Mouse (Mus musculus) heart, embryonic 14.5 days (tissue): ENCODE measurements at regions not wholly inside any gene's neighbourhood (a gene's known extent, or its start where the extent isn't known, plus 50 kb on each side); places are given as distances from the start of the nearest gene placed in this dataset.

Experiments
- ATAC-seq: fragments of 200-750 bp; cut with Nextera tagmentation; 2 replicates; pipeline ENCODE4 v1.8.0; 2017; ENCODE audit warnings: low read depth, moderate TSS enrichment; ENCODE audit not compliant: insufficient number of reproducible peaks, insufficient read depth, low FRiP score
- H3K27ac ChIP-seq, 2 experiments: fragments of 200-500 bp in 1 of 2; fragments of 300-500 bp in 1 of 2; sonication (generic) in 1 of 2; replicated peaks in 1 of 2; 2 replicates each; pipeline ENCODE4 v1.5.1; 2012 to 2014; ENCODE audit warnings: low read depth in 2 of 2, low read length in 2 of 2, control low read depth in 1 of 2, mild to moderate bottlenecking in 1 of 2, mixed read lengths in 1 of 2; ENCODE audit not compliant: control insufficient read depth in 1 of 2, insufficient read depth in 1 of 2
- H3K27me3 ChIP-seq: fragments of 300-500 bp; sonication (generic); 2 replicates; pipeline ENCODE4 v1.6.1; 2014; ENCODE audit warnings: mild to moderate bottlenecking, low read length, control low read depth; ENCODE audit not compliant: control insufficient read depth, insufficient read depth
- H3K36me3 ChIP-seq: fragments of 300-500 bp; sonication (generic); 2 replicates; pipeline ENCODE4 v1.6.1; 2014; ENCODE audit warnings: mild to moderate bottlenecking, control low read depth, low read length, mixed read lengths; ENCODE audit not compliant: control insufficient read depth, insufficient read depth
- H3K4me1 ChIP-seq, 2 experiments: fragments of 200-500 bp in 1 of 2; fragments of 300-500 bp in 1 of 2; sonication (generic) in 1 of 2; 2 replicates each; pipeline ENCODE4 v1.6.1; 2012 to 2014; ENCODE audit warnings: low read length in 2 of 2, control low read depth in 1 of 2, mixed read lengths in 1 of 2; ENCODE audit not compliant: control insufficient read depth in 2 of 2, insufficient read depth in 2 of 2
- H3K4me2 ChIP-seq: fragments of 300-500 bp; sonication (generic); 2 replicates; pipeline ENCODE4 v1.6.1; 2014; ENCODE audit warnings: mild to moderate bottlenecking, low read length
- H3K4me3 ChIP-seq, 2 experiments: fragments of 200-500 bp in 1 of 2; fragments of 300-500 bp in 1 of 2; sonication (generic) in 1 of 2; 2 replicates each; pipeline ENCODE4 v1.5.1; 2012 to 2014; ENCODE audit warnings: low read length in 2 of 2, mild to moderate bottlenecking in 2 of 2, control low read depth in 1 of 2, low read depth in 1 of 2, moderate library complexity in 1 of 2; ENCODE audit not compliant: control insufficient read depth in 1 of 2, insufficient read depth in 1 of 2
- H3K9ac ChIP-seq: fragments of 300-500 bp; sonication (generic); 2 replicates; pipeline ENCODE4 v1.6.1; 2014; ENCODE audit warnings: mild to moderate bottlenecking, low read length
- H3K9me3 ChIP-seq: fragments of 300-500 bp; sonication (generic); 2 replicates; pipeline ENCODE4 v1.6.1; 2016; ENCODE audit warnings: low read length, control low read depth; ENCODE audit not compliant: control insufficient read depth
- WGBS: fragments of 180-500 bp; shearing (Covaris S2); extraction: QIAGEN DNeasy Blood & Tissue Kit; methylation state at CpG from one replicate; pipeline ENCODE4 v1.1.7; 2014; 5-methylcytosine and 5-hydroxymethylcytosine counted together

- no peak for ATAC-seq
- Histone ChIP-seq H3K4me1 (no peaks in the 10 kb centered on the region), H3K9me3 (no peaks in the 10 kb centered on the region), H3K27ac (no peak overlapping the region), H3K4me3 (no peak overlapping the region), H3K9ac (no peak overlapping the region), H3K36me3 (no peaks in the 10 kb centered on the region), H3K4me2 (no peak overlapping the region), H3K27me3 (no peaks in the 10 kb centered on the region)
- 86% methylated on average over 4 of the region's 4 CpGs for WGBS
Observed at GRCm38 (mm10) chr4:84184436-84184835, 490.6 kb downstream of the Bnc2 start.

GRCm38 (mm10) chr4:84184844-84185243 lies 490.2 kb downstream of the Bnc2 start:
- no peaks in the 10 kb centered on the region for H3K4me1 ChIP-seq
- no peak overlapping the region for H3K9ac ChIP-seq
- WGBS, result 90% methylated on average over 6 of the region's 6 CpGs
- H3K4me3 ChIP-seq, result no peak overlapping the region
- H3K27me3 ChIP-seq, result no peaks in the 10 kb centered on the region
- H3K9me3 ChIP-seq, result no peaks in the 10 kb centered on the region
- no peak for ATAC-seq
- H3K27ac ChIP-seq, result no peak overlapping the region
- no peaks in the 10 kb centered on the region for H3K36me3 ChIP-seq
- H3K4me2 ChIP-seq, result no peak overlapping the region

- ATAC-seq, result no peak
- H3K4me3 ChIP-seq, result no peak overlapping the region
- 69% methylated on average over 12 of the region's 12 CpGs for WGBS
- no peaks in the 10 kb centered on the region for H3K4me1 ChIP-seq
- H3K36me3 ChIP-seq, result no peaks in the 10 kb centered on the region
- no peaks in the 10 kb centered on the region for H3K9me3 ChIP-seq
- H3K27ac ChIP-seq, result no peak overlapping the region
- H3K4me2 ChIP-seq, result no peak overlapping the region
- H3K27me3 ChIP-seq, result no peaks in the 10 kb centered on the region
- H3K9ac ChIP-seq, result no peak overlapping the region
Observed at GRCm38 (mm10) chr4:84189315-84189714, 485.8 kb downstream of the Bnc2 start.

GRCm38 (mm10) chr4:84191303-84191702 lies 483.8 kb downstream of the Bnc2 start:
- no peak overlapping the region for H3K27ac ChIP-seq
- 68% methylated on average over 2 of the region's 2 CpGs for WGBS
- no peaks in the 10 kb centered on the region for H3K9me3 ChIP-seq
- H3K4me1 ChIP-seq, result no peaks in the 10 kb centered on the region
- no peak overlapping the region for H3K9ac ChIP-seq
- ATAC-seq, result no peak
- H3K4me3 ChIP-seq, result no peak overlapping the region
- no peak overlapping the region for H3K4me2 ChIP-seq
- no peaks in the 10 kb centered on the region for H3K27me3 ChIP-seq
- no peaks in the 10 kb centered on the region for H3K36me3 ChIP-seq

- no peaks in the 10 kb centered on the region for H3K36me3 ChIP-seq
- H3K4me1 ChIP-seq, result no peaks in the 10 kb centered on the region
- no peaks in the 10 kb centered on the region for H3K27me3 ChIP-seq
- H3K9ac ChIP-seq, result no peak overlapping the region
- ATAC-seq, result no peak
- no peak overlapping the region for H3K4me2 ChIP-seq
- no peak overlapping the region for H3K4me3 ChIP-seq
- H3K9me3 ChIP-seq, result no peaks in the 10 kb centered on the region
- no peak overlapping the region for H3K27ac ChIP-seq
- WGBS, result 76% methylated on average over 2 of the region's 2 CpGs
Observed at GRCm38 (mm10) chr4:84192301-84192700, 482.8 kb downstream of the Bnc2 start.

GRCm38 (mm10) chr4:84196732-84197131 lies 478.3 kb downstream of the Bnc2 start:
- Histone ChIP-seq H3K4me1 (no peaks in the 10 kb centered on the region; a peak in 1 of 4 replicates), H3K9me3 (no peaks in the 10 kb centered on the region), H3K27me3 (no peaks in the 10 kb centered on the region), H3K27ac (no peak overlapping the region), H3K4me2 (no peak overlapping the region), H3K4me3 (no peak overlapping the region), H3K36me3 (no peaks in the 10 kb centered on the region), H3K9ac (no peak overlapping the region)
- 75% methylated on average over 2 of the region's 2 CpGs for WGBS
- ATAC-seq, result no peak

- Histone ChIP-seq H3K4me1 (no peaks in the 10 kb centered on the region; a peak in 1 of 4 replicates), H3K4me2 (no peak overlapping the region), H3K27me3 (no peaks in the 10 kb centered on the region), H3K9me3 (no peaks in the 10 kb centered on the region), H3K27ac (no peak overlapping the region), H3K36me3 (no peaks in the 10 kb centered on the region), H3K4me3 (no peak overlapping the region), H3K9ac (no peak overlapping the region)
- ATAC-seq, result no peak
- 80% methylated on average over 4 of the region's 4 CpGs for WGBS
Observed at GRCm38 (mm10) chr4:84198176-84198575, 476.9 kb downstream of the Bnc2 start.

GRCm38 (mm10) chr4:84199181-84199656 lies 475.9 kb downstream of the Bnc2 start:
- no peaks in the 10 kb centered on the region for H3K9me3 ChIP-seq
- no peak overlapping the region for H3K4me2 ChIP-seq
- no peaks in the 10 kb centered on the region for H3K36me3 ChIP-seq
- no peak overlapping the region for H3K27ac ChIP-seq
- peak; percentile 33; the same call in 1 of the 2 replicates for ATAC-seq
- 48% methylated on average over 9 of the region's 9 CpGs for WGBS
- H3K27me3 ChIP-seq, result no peaks in the 10 kb centered on the region
- H3K4me1 ChIP-seq, result peaks cover 5 to 7% of the 10 kb centered on the region in 2 experiments; a peak in 2 of 4 replicates
- H3K4me3 ChIP-seq, result no peak overlapping the region
- H3K9ac ChIP-seq, result no peak overlapping the region
